Comparison of ENCODE assay signal across 21 mouse cellular contexts in the genomic region with DNA sequence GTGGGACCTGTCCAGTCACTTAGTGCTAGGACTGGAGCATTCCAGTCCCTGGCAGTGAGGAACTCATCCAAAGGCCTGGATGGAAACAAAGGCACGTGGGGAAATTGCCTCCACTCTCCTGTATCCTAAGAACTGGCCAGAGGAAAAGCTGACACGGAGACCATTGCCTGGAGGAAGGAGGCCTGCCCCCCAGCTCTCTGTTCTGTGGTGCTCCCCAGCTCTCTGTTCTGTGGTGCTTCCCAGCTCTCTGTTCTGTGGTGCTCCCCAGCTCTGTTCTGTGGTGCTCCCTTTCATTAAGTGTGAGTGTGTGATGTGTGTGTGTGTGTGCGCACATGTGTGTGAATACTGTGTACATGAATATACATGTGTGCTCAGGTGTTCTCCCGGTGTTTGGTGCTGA. TPM values are rescaled to one million over a fixed set of nuclear protein-coding genes. Genes with fewer than 3 reads are reported as not detected.
"Had no signal": no experiment of that assay in that cellular context is flagged by ENCODE, and none has a peak within 500 bp of the region (broad histone marks: within the 10 kb centered on the region; RNA-seq: fewer than 3 reads in every experiment).

No protein-coding gene starts in this region.

- H3K9me3 ChIP-seq: liver, embryonic 15.5 days; lung, embryonic 15.5 days; megakaryocyte, embryonic 14.5 days; midbrain, embryonic 13.5 days; midbrain, embryonic 15.5 days; neural tube, embryonic 13.5 days; neural tube, embryonic 15.5 days; stomach, embryonic 15.5 days had no signal

- H3K4me1 ChIP-seq: liver, embryonic 15.5 days; lung, embryonic 15.5 days; midbrain, embryonic 13.5 days; midbrain, embryonic 15.5 days; stomach, embryonic 15.5 days had no signal

- H3K36me3 ChIP-seq: liver, embryonic 15.5 days; lung, embryonic 15.5 days; midbrain, embryonic 15.5 days; neural tube, embryonic 15.5 days; stomach, embryonic 15.5 days had no signal

- H3K9ac ChIP-seq: liver, embryonic 15.5 days; liver, postnatal 0 days; lung, embryonic 15.5 days; midbrain, embryonic 13.5 days; midbrain, embryonic 15.5 days; neural tube, embryonic 13.5 days; neural tube, embryonic 15.5 days; stomach, embryonic 15.5 days had no signal

- DNase-seq: liver, postnatal 0 days; lung, adult 2 months; lung, postnatal 14 days; lung, postnatal 36 days; retina, postnatal 1 day; right cerebral cortex, adult 18-20 months; right cerebral cortex, postnatal 14 days; thymus, adult 18-20 months; thymus, postnatal 25 days; thymus, postnatal 4 days had no signal

- H3K27ac ChIP-seq: liver, embryonic 15.5 days; lung, embryonic 15.5 days; macrophage; midbrain, embryonic 13.5 days; midbrain, embryonic 15.5 days; neural tube, embryonic 13.5 days; neural tube, embryonic 15.5 days; stomach, embryonic 15.5 days had no signal

- H3K4me3 ChIP-seq: liver, embryonic 15.5 days; lung, embryonic 15.5 days; megakaryocyte, embryonic 14.5 days; midbrain, embryonic 13.5 days; midbrain, embryonic 15.5 days; neural tube, embryonic 13.5 days; neural tube, embryonic 15.5 days; stomach, embryonic 15.5 days had no signal

RNA-seq across cellular contexts. Expression of a gene that starts 35.4 kb away (rescaled TPM):
- total RNA-seq: megakaryocyte progenitor cell, adult 5-6 weeks had no signal
- polyA plus RNA-seq: macrophage; thymus, postnatal 0 days had no signal
